Comparison of ENCODE assay signal across 22 mouse cellular contexts in the genomic region with DNA sequence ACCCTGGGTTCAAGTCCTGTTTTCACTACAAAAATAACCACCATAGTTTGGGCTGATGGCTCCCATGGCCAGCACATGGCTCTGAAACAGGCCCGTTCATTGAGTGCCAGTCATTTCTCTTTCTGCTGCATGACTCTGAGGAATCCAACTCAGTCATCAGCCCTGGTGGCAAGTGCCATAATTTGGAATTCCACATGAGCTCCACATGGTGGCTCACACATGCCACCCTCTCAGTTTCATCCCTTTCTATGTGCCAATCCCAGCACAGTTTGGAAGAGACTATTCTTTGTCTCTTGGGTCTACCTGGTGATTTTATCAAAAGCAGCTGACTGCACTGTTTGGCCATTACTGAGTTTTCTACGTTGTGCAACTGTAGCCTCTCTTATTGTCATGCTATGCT.
DNase-seq lines count a peak whose midpoint lies in the region; ATAC-seq and TF ChIP-seq lines count a peak whose summit lies in the region.
"Had no signal": no experiment of that assay in that cellular context is flagged by ENCODE, and none has a peak within 500 bp of the region (broad histone marks: within the 10 kb centered on the region; RNA-seq: fewer than 3 reads in every experiment).

No protein-coding gene starts in this region.

- H3K9ac ChIP-seq in forebrain, embryonic 14.5 days (ENCODE audit: low read length): no peak overlapping the region
- H3K9ac ChIP-seq: embryonic facial prominence, embryonic 15.5 days; forebrain, embryonic 15.5 days; heart, embryonic 12.5 days; hindbrain, embryonic 15.5 days had no signal

- no peaks in the 10 kb centered on the region for H3K9me3 ChIP-seq in forebrain, embryonic 14.5 days (replicated peaks; ENCODE audit: control insufficient read depth, low read length)
- H3K9me3 ChIP-seq: embryonic facial prominence, embryonic 15.5 days; forebrain, embryonic 10.5 days; forebrain, embryonic 15.5 days; heart, embryonic 12.5 days; hindbrain, embryonic 15.5 days had no signal

- H3K4me1 ChIP-seq in forebrain, embryonic 14.5 days (ENCODE audit: control insufficient read depth, insufficient read depth, low read length): no peaks in the 10 kb centered on the region
- H3K4me1 ChIP-seq: embryonic facial prominence, embryonic 15.5 days; forebrain, embryonic 10.5 days; forebrain, embryonic 15.5 days; heart, embryonic 12.5 days; hindbrain, embryonic 15.5 days had no signal

- no peak for ATAC-seq in forebrain, embryonic 14.5 days
- ATAC-seq: forebrain, embryonic 15.5 days; intestine, embryonic 16.5 days had no signal

- H3K4me2 ChIP-seq in forebrain, embryonic 14.5 days (ENCODE audit: low read length): no peak overlapping the region
- H3K4me2 ChIP-seq: embryonic facial prominence, embryonic 15.5 days; forebrain, embryonic 15.5 days; heart, embryonic 12.5 days; hindbrain, embryonic 15.5 days had no signal

- no peak for DNase-seq in layer of hippocampus, adult 2 months (ENCODE audit: low spot score in 2 of 2)
- DNase-seq in layer of hippocampus, postnatal 10 days (ENCODE audit: low spot score in 2 of 2): no peak
- DNase-seq in cerebellum, adult 11-12 months: peak; percentile 28
- DNase-seq in cerebellum, adult 9-10 months: peak; percentile 61
- DNase-seq in cerebellum, postnatal 36 days: peak; percentile 16
- no peak for DNase-seq in spleen, postnatal 14 days (ENCODE audit: low spot score in 2 of 2)
- DNase-seq in forebrain, embryonic 14.5 days (ENCODE audit: low spot score): no peak
- no peak for DNase-seq in lung, postnatal 14 days
- DNase-seq: adrenal gland, adult 8-10 months; adrenal gland, postnatal 36 days; embryo, embryonic 11 days; gastrocnemius, postnatal 25 days; heart, postnatal 36 days; kidney, adult 2 months had no signal

- H3K27ac ChIP-seq in layer of hippocampus, adult 2 months: no peak overlapping the region
- H3K27ac ChIP-seq in forebrain, embryonic 14.5 days (ENCODE audit: low read depth, low read length): no peak overlapping the region
- H3K27ac ChIP-seq: embryonic facial prominence, embryonic 15.5 days; forebrain, embryonic 10.5 days; forebrain, embryonic 15.5 days; hindbrain, embryonic 15.5 days had no signal

- WGBS in forebrain, embryonic 14.5 days: 96% methylated on average over 2 of the region's 2 CpGs

- no peak overlapping the region for H3K4me3 ChIP-seq in layer of hippocampus, adult 2 months
- H3K4me3 ChIP-seq in forebrain, embryonic 14.5 days (ENCODE audit: low read depth, low read length): no peak overlapping the region
- H3K4me3 ChIP-seq: embryonic facial prominence, embryonic 15.5 days; erythroblast, embryonic 14.5 days; forebrain, embryonic 10.5 days; forebrain, embryonic 15.5 days; heart, embryonic 12.5 days; hindbrain, embryonic 15.5 days had no signal

- TF ChIP-seq CTCF in layer of hippocampus, adult 2 months (conservative IDR thresholded peaks at IDR 0.05): peak; percentile 55

- H3K36me3 ChIP-seq in forebrain, embryonic 14.5 days (ENCODE audit: control insufficient read depth, insufficient read depth, low read length): no peaks in the 10 kb centered on the region
- H3K36me3 ChIP-seq: embryonic facial prominence, embryonic 15.5 days; forebrain, embryonic 10.5 days; forebrain, embryonic 15.5 days; heart, embryonic 12.5 days; hindbrain, embryonic 15.5 days had no signal

- no peaks in the 10 kb centered on the region for H3K27me3 ChIP-seq in forebrain, embryonic 14.5 days (replicated peaks; ENCODE audit: control insufficient read depth, insufficient read depth, low read length)
- H3K27me3 ChIP-seq: CH12.LX; embryonic facial prominence, embryonic 15.5 days; forebrain, embryonic 15.5 days; heart, embryonic 12.5 days; hindbrain, embryonic 15.5 days had no signal

Comparison
In these comparisons a context has a peak if more than half of its experiments do, and no peak if none do; other contexts are left out.
1. DNase-seq: peak in cerebellum, adult 11-12 months (single experiment), cerebellum, adult 9-10 months (single experiment) and cerebellum, postnatal 36 days (2 of 2); none in layer of hippocampus, adult 2 months (0 of 2), layer of hippocampus, postnatal 10 days (0 of 2), spleen, postnatal 14 days (0 of 2), forebrain, embryonic 14.5 days (single experiment) and lung, postnatal 14 days (single experiment).